Mouse (Mus musculus): ENCODE results near the gene Tubb3.
"Not testable (repeated sequence)": the region's sequence is repeated elsewhere in the genome, so short reads cannot be mapped to it uniquely, and the experiment has no call there.

Gene Tubb3

GRCm38 (mm10) chr8:123412560-123413170 lies 1.4 kb downstream of the Tubb3 start:
- ATAC-seq (ENCODE audit: low TSS enrichment): peak; percentile 39

GRCm38 (mm10) chr8:123414255-123414654 lies 3.0 kb downstream of the Tubb3 start:
- ATAC-seq (ENCODE audit: low TSS enrichment): no peak

- not testable (repeated sequence) for ATAC-seq (ENCODE audit: low TSS enrichment)
These were observed 3.9 kb downstream of the Tubb3 start for GRCm38 (mm10) chr8:123414997-123415696.

GRCm38 (mm10) chr8:123415967-123416943 lies 5.0 kb downstream of the Tubb3 start:
- no peak for ATAC-seq (ENCODE audit: low TSS enrichment)

- no peak for ATAC-seq (ENCODE audit: low TSS enrichment)
These were observed 5.8 kb downstream of the Tubb3 start for GRCm38 (mm10) chr8:123416944-123417555.

- ATAC-seq (ENCODE audit: low TSS enrichment): no peak
These were observed 8.5 kb downstream of the Tubb3 start for GRCm38 (mm10) chr8:123419711-123420110.

GRCm38 (mm10) chr8:123420525-123421281 lies 9.5 kb downstream of the Tubb3 start:
- no peak for ATAC-seq (ENCODE audit: low TSS enrichment)

- no peak for ATAC-seq (ENCODE audit: low TSS enrichment)
These were observed 10.1 kb downstream of the Tubb3 start for GRCm38 (mm10) chr8:123421325-123421724.

- ATAC-seq (ENCODE audit: low TSS enrichment): peak; percentile 92
These were observed 11.0 kb downstream of the Tubb3 start for GRCm38 (mm10) chr8:123422056-123422780.

- ATAC-seq (ENCODE audit: low TSS enrichment): no peak; the same call in 1 of the 2 replicates
These were observed 11.5 kb downstream of the Tubb3 start for GRCm38 (mm10) chr8:123422781-123423159.

- no peak for ATAC-seq (ENCODE audit: low TSS enrichment)
These were observed 12.2 kb downstream of the Tubb3 start, which contains the start of gene Def8 for GRCm38 (mm10) chr8:123423441-123423840. Gene Def8 (plus strand): TSS chr8:123423527.

- ATAC-seq (ENCODE audit: low TSS enrichment): no peak
These were observed 15.6 kb downstream of the Tubb3 start for GRCm38 (mm10) chr8:123426511-123427509.

- no peak for ATAC-seq (ENCODE audit: low TSS enrichment)
These were observed 16.5 kb downstream of the Tubb3 start for GRCm38 (mm10) chr8:123427639-123428275.

- ATAC-seq (ENCODE audit: low TSS enrichment): no peak
These were observed 17.2 kb downstream of the Tubb3 start for GRCm38 (mm10) chr8:123428343-123428893.

- ATAC-seq (ENCODE audit: low TSS enrichment): no peak
These were observed 17.9 kb downstream of the Tubb3 start for GRCm38 (mm10) chr8:123428939-123429721.

GRCm38 (mm10) chr8:123429722-123430013 lies 18.4 kb downstream of the Tubb3 start:
- not testable (repeated sequence) for ATAC-seq (ENCODE audit: low TSS enrichment)

GRCm38 (mm10) chr8:123430936-123431335 lies 19.7 kb downstream of the Tubb3 start:
- not testable (repeated sequence) for ATAC-seq (ENCODE audit: low TSS enrichment)
